Mouse (Mus musculus) CH12.LX (cell line): Measurements from ENCODE around the gene Tmem178b.

Experiments
- EP300 ChIP-seq: IDR thresholded peaks from 2 replicates; pipeline ENCODE4 v1.6.1; 2011; ENCODE audit warnings: low read length, improper control_type of control experiment
- ETS1 ChIP-seq: conservative IDR thresholded peaks from 2 replicates; pipeline ENCODE4 v1.6.1; 2012; ENCODE audit warnings: low read depth, mild to moderate bottlenecking, inconsistent platforms, low read length, improper control_type of control experiment, moderate library complexity
- GABPA ChIP-seq: IDR thresholded peaks from 2 replicates; pipeline ENCODE4 v1.6.1; 2012; ENCODE audit warnings: low read depth, low read length, improper control_type of control experiment, inconsistent platforms; ENCODE audit not compliant: insufficient replicate concordance
- JUND ChIP-seq: conservative IDR thresholded peaks from 2 replicates; pipeline ENCODE4 v1.6.1; 2011; ENCODE audit warnings: low read depth, low read length, improper control_type of control experiment
- MAFK ChIP-seq: IDR thresholded peaks from 2 replicates; pipeline ENCODE4 v1.6.1; 2011; ENCODE audit warnings: low read length, improper control_type of control experiment; ENCODE audit not compliant: insufficient replicate concordance
- MAX ChIP-seq: IDR thresholded peaks from 2 replicates; pipeline ENCODE4 v1.6.1; 2011; ENCODE audit warnings: low read length, improper control_type of control experiment
- MAZ ChIP-seq: IDR thresholded peaks from 2 replicates; pipeline ENCODE4 v1.6.1; 2012; ENCODE audit warnings: low read depth, mild to moderate bottlenecking, inconsistent platforms, low read length, improper control_type of control experiment, moderate library complexity
- MXI1 ChIP-seq: IDR thresholded peaks from 2 replicates; pipeline ENCODE4 v1.6.1; 2011; ENCODE audit warnings: mild to moderate bottlenecking, low read depth, low read length, improper control_type of control experiment
- MYC ChIP-seq: IDR thresholded peaks from 2 replicates; pipeline ENCODE4 v1.6.1; 2011; ENCODE audit warnings: low read depth, mild to moderate bottlenecking, improper control_type of control experiment, low read length
- POLR2A ChIP-seq: IDR thresholded peaks from 2 replicates; pipeline ENCODE4 v1.6.1; 2011; ENCODE audit warnings: low read depth, mild to moderate bottlenecking, improper control_type of control experiment, low read length
- TCF12 ChIP-seq: IDR thresholded peaks from 2 replicates; pipeline ENCODE4 v1.6.1; 2014; ENCODE audit warnings: low read depth, mild to moderate bottlenecking, inconsistent platforms, low read length, improper control_type of control experiment
- USF1 ChIP-seq: IDR thresholded peaks from 2 replicates; pipeline ENCODE4 v1.6.1; 2014; ENCODE audit warnings: low read depth, mild to moderate bottlenecking, inconsistent platforms, low read length, improper control_type of control experiment
- ZC3H11A ChIP-seq: IDR thresholded peaks from 2 replicates; pipeline ENCODE4 v1.6.1; 2012; ENCODE audit warnings: low read depth, mild to moderate bottlenecking, inconsistent platforms, low read length, improper control_type of control experiment
- ZMIZ1 ChIP-seq: IDR thresholded peaks from 2 replicates; pipeline ENCODE4 v1.6.1; 2012; ENCODE audit warnings: low read depth, mild to moderate bottlenecking, inconsistent platforms, low read length, improper control_type of control experiment

DNA sequence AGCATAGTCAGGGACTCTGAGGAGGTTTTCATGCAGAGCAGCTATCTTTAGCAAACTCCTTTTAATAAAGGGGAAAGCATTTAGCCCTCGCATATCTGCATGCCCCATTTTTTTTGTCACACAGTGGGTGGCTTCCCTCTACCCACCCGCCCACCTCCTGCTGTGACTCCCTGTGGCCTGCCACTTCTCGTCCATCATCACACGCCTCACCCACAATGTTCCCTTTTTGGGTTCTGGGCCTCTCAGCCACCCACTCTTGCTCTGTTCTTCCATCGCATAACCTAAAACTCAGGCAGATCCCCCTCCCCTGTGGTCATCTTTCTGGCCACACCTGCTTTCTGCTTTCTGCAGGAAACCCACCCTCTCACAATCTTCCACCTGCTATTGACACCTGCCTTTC is 288.3 kb downstream of the Tmem178b start:
- no peak for TF ChIP-seq POLR2A
- TF ChIP-seq ZC3H11A, result no peak
- TF ChIP-seq EP300, result no peak
- no peak for TF ChIP-seq GABPA
- TF ChIP-seq MAX, result no peak
- no peak for TF ChIP-seq ZMIZ1
- no peak for TF ChIP-seq JUND
- no peak for TF ChIP-seq MAFK
- no peak for TF ChIP-seq ETS1
- no peak for TF ChIP-seq USF1
- no peak for TF ChIP-seq TCF12
- no peak for TF ChIP-seq MYC
- no peak for TF ChIP-seq MAZ
- TF ChIP-seq MXI1, result no peak
